Mouse (Mus musculus) spleen, adult 2 months (tissue): ENCODE data around the gene Fam163a. TPM values are rescaled to one million over a fixed set of nuclear protein-coding genes. Genes with fewer than 3 reads are reported as not detected.

Experiments
- DNase-seq, 2 experiments: peaks; one replicate each; pipeline versions ENCODE4 v3.0.0 to v3.0.0-alpha.2; 2012 to 2021; ENCODE audit warnings: low spot score in 2 of 2, low read depth in 1 of 2
- H3K27ac ChIP-seq: fragments of 200-500 bp; 2 replicates; pipeline ENCODE4 v1.5.1; 2012; ENCODE audit warnings: low read length, inconsistent platforms; ENCODE audit not compliant: insufficient read depth
- H3K27me3 ChIP-seq: fragments of 200-500 bp; 2 replicates; pipeline ENCODE4 v1.6.1; 2012; ENCODE audit warnings: mild to moderate bottlenecking, moderate library complexity, low read length, inconsistent platforms; ENCODE audit not compliant: control insufficient read depth, insufficient read depth
- H3K36me3 ChIP-seq: fragments of 200-500 bp; 2 replicates; pipeline ENCODE4 v1.6.1; 2012; ENCODE audit warnings: mild to moderate bottlenecking, low read length, inconsistent platforms; ENCODE audit not compliant: control insufficient read depth, insufficient read depth
- H3K4me1 ChIP-seq: fragments of 200-500 bp; 2 replicates; pipeline ENCODE4 v1.6.1; 2011; ENCODE audit warnings: inconsistent platforms; ENCODE audit not compliant: control insufficient read depth, insufficient read depth, insufficient read length
- H3K4me3 ChIP-seq: fragments of 200-500 bp; 2 replicates; pipeline ENCODE4 v1.5.1; 2011; ENCODE audit warnings: mild to moderate bottlenecking, inconsistent platforms; ENCODE audit not compliant: insufficient read depth, insufficient read length; ENCODE audit errors: extremely low read depth
- CTCF ChIP-seq: fragments of 200-500 bp; IDR thresholded peaks from 2 replicates; pipeline ENCODE4 v1.5.1; 2011; ENCODE audit warnings: mild to moderate bottlenecking, inconsistent platforms; ENCODE audit not compliant: insufficient read depth, insufficient read length, insufficient replicate concordance; ENCODE audit errors: extremely low read depth
- POLR2A ChIP-seq: fragments of 200-500 bp; IDR thresholded peaks from 2 replicates; pipeline ENCODE4 v1.6.1; 2011; ENCODE audit warnings: low read depth, low read length, inconsistent platforms
- WGBS: fragments of 180-500 bp; shearing (Covaris S2); methylation state at CpG from one replicate; pipeline ENCODE4 v1.1.7; 2018; 5-methylcytosine and 5-hydroxymethylcytosine counted together
- polyA plus RNA-seq: library from polyadenylated mRNA; depleted of rRNA; stranded (reverse); fragments of >200 nt; gene quantifications from 2 replicates; pipeline ENCODE4 v1.2.3, GENCODE M21; 2012

Fam163a gene
- polyA plus RNA-seq, 1 experiment = not detected

GRCm38 (mm10) chr1:156183176-156183958 is 21.5 kb downstream of the Fam163a start:
- Histone ChIP-seq H3K27ac (no peak overlapping the region), H3K27me3 (no peaks in the 10 kb centered on the region), H3K4me1 (no peaks in the 10 kb centered on the region), H3K4me3 (no peak overlapping the region), H3K36me3 (no peaks in the 10 kb centered on the region)
- no peak for DNase-seq
- TF ChIP-seq CTCF = no peak
- 87% methylated on average over 6 of the region's 6 CpGs for WGBS

DNA sequence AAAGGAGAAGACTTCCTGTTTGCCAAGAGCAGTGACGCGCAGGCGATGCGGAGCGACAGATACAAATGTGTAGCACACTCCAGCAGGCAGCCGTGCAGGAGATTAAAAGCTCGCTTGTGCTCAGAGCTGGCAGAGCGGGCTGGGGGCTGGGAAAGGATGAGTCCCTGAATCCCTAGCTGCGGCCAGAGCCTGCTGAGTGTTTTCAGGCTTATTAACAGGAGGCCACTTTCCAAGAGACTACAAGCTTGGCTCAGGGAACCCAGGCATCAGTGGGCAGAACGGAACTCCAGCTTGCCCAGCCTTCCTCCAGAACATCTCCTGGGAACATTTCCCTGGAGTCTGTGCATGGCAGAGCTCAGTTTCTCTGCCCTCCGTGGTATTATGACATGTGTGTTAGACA is 25.0 kb downstream of the Fam163a start:
- WGBS = 88% methylated on average over 11 of the region's 11 CpGs
- no peak overlapping the region for H3K4me3 ChIP-seq
- no peaks in the 10 kb centered on the region for H3K27me3 ChIP-seq
- no peak for DNase-seq
- H3K27ac ChIP-seq = no peak overlapping the region
- TF ChIP-seq POLR2A = no peak
- no peak for TF ChIP-seq CTCF
- H3K4me1 ChIP-seq = no peaks in the 10 kb centered on the region
- H3K36me3 ChIP-seq = no peaks in the 10 kb centered on the region

DNA sequence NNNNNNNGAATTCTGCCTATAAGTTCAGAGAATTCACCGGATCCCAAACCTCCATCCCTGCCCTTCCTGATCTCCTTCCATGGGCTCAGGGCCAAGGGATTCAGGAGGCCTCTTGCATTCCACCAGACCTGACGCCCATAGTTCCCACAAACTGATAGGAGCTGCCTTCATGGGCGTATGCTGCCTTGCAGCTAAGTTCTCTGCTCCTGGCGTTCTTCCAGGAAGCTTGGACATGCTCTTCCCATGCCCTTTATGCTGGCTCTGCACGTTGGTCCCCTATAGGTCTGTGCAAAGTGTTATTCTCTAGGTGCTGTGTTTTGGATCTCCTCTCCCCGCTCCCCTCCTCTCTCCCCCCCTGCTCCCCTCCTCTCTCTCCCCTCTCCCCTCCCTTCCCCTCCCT is 36.1 kb downstream of the Fam163a start:
- Histone ChIP-seq H3K27me3 (no peaks in the 10 kb centered on the region), H3K4me1 (no peaks in the 10 kb centered on the region), H3K4me3 (no peak overlapping the region), H3K27ac (no peak overlapping the region), H3K36me3 (no peaks in the 10 kb centered on the region)
- WGBS = 52% methylated on average over 5 of the region's 6 CpGs
- TF ChIP-seq POLR2A = no peak
- TF ChIP-seq CTCF = no peak
- no peak for DNase-seq

DNA sequence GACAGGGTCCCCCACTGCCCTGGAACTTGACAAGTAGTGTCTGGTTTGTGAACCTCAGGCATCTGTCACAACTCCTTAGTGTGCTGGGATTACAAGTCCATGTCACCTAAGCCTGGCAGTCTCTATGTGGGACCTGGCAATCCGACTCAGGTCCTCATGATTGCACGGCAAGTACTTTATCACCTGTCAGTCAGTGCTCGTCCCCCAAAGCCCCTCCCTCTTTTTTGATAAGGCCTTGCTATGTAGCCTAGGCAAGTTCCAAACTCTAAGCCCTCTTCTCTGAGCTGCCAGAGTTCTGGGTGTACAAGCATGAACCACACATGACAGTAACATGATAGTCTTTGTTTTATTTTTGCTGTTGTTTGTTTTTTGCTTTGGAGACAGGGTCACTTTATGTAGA is 88.1 kb downstream of the Fam163a start:
- 62% methylated on average over 3 of the region's 3 CpGs for WGBS
- Histone ChIP-seq H3K27ac (no peak overlapping the region), H3K4me3 (no peak overlapping the region), H3K27me3 (no peaks in the 10 kb centered on the region), H3K4me1 (no peaks in the 10 kb centered on the region), H3K36me3 (no peaks in the 10 kb centered on the region)
- no peak for DNase-seq
- TF ChIP-seq POLR2A = no peak
- TF ChIP-seq CTCF = no peak

GRCm38 (mm10) chr1:156113884-156114499 is 90.8 kb downstream of the Fam163a start:
- Histone ChIP-seq H3K27ac (no peak overlapping the region), H3K36me3 (no peaks in the 10 kb centered on the region), H3K4me3 (no peak overlapping the region), H3K27me3 (no peaks in the 10 kb centered on the region), H3K4me1 (no peaks in the 10 kb centered on the region)
- TF ChIP-seq POLR2A = no peak
- no peak for TF ChIP-seq CTCF
- WGBS = 55% methylated on average over 8 of the region's 8 CpGs
- no peak for DNase-seq

DNA sequence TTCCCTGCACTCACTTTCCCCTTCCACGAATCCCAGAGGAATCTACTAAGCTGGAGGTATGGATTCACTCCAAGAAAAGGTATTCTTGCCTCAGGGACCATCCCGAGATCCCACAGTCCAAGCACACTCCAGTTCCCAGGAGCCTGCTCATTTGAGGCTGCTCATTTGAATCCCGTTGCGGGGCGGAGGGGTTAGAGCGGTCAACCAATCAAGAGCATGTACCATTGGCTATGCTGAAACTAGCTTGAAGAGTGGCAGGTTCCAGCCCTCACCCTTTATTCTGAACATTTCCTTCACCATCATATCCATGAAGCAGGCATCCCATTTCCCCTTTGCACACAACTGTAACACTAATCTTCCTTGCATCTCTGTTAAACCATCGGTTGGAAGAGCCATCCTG is 92.7 kb downstream of the Fam163a start:
- no peaks in the 10 kb centered on the region for H3K4me1 ChIP-seq
- no peak overlapping the region for H3K4me3 ChIP-seq
- no peak for TF ChIP-seq CTCF
- DNase-seq = no peak
- H3K36me3 ChIP-seq = no peaks in the 10 kb centered on the region
- 84% methylated on average over 7 of the region's 7 CpGs for WGBS
- no peaks in the 10 kb centered on the region for H3K27me3 ChIP-seq
- no peak overlapping the region for H3K27ac ChIP-seq

- H3K4me1 ChIP-seq = no peaks in the 10 kb centered on the region
- H3K4me3 ChIP-seq = no peak overlapping the region
- no peak for DNase-seq
- H3K36me3 ChIP-seq = no peaks in the 10 kb centered on the region
- no peak for TF ChIP-seq CTCF
- H3K27me3 ChIP-seq = no peaks in the 10 kb centered on the region
- 89% methylated on average over 12 of the region's 12 CpGs for WGBS
- H3K27ac ChIP-seq = no peak overlapping the region
These were observed 93.1 kb downstream of the Fam163a start for GRCm38 (mm10) chr1:156111728-156112127.
